Mouse (Mus musculus) adrenal gland, postnatal 10 days (tissue): ENCODE measurements at regions not wholly inside any gene's neighbourhood (a gene's known extent, or its start where the extent isn't known, plus 50 kb on each side); places are given as distances from the start of the nearest gene placed in this dataset.

Experiments used
- DNase-seq: peaks from one replicate; pipeline ENCODE4 v3.0.0; 2021; ENCODE audit warnings: mixed read lengths

GRCm38 (mm10) chr4:34337852-34338251, 212.9 kb upstream of the Akirin2 start:
- DNase-seq, result no peak

DNA sequence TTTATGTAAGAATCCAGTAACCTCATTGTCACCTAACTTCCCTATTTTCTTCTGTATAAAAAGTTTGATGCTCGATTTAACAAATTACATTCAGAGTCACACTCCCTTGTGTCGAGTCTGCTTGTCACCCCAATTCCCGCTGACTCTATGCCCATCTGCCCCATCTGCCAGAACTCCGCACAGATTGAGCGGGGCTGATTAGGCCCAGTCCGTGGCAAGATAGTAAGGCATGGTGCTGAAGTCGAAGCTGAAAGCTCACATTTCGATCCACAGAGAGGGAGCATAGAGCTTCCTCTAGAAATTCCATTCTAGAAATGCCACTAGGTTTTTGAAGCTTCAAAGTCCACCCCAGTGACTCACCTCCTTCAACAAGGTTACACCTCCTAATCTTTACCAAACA, 210.7 kb upstream of the Akirin2 start:
- DNase-seq, result no peak

DNA sequence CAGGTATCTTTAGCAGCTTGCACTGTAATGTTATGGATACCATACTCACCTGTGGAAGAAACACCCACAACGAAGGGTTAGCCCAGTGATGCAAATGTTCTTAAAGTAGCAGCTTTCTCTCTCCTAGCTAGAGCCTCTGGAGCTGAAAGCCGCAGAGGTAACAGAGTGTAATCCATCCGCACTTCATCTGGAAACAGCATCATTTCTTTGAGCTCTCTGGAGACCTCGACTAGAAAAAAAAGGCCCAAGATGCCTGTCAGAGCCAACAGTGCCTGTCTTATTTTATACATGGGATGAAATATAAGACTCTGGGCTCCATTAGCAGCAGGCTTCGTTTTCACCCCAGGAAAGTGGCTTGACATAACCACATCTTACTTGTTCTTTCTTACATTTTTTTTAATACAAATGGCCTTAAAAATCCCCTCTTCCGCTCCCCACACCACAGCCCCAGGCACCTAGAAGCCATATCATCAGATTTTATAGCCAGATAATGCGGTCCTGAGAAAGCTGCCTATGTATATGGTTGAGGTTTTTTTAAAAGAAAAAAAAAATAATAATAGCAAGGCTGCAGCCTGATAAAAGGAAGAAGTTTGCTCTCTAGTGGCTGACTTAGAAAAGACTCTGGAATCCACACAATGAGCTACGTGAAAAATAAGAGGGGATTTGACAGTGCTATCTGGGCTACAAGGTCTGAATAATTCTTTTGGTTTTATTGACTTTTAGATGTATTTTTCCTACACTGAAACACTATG, 179.3 kb upstream of the Akirin2 start:
- DNase-seq, result no peak

GRCm38 (mm10) chr4:34386338-34386967, 164.3 kb upstream of the Akirin2 start:
- no peak for DNase-seq

DNA sequence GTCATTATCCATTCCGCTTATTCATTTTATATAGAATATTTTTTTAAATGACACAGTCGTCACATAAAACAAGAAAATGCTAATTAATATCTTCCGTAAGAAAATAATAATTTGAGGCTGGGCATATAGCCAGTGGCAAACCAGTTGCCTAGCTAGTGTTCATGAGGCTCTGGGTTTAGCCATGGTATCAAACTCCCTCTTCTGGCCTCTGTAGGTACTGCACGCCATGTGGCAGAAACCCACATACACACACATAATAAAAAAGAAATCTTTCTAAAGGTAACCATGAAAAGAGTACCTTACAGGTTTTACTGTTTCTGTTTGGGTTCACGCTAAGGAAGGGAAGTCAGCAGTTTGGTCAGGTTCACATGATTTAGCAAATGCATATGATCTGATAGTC, 159.2 kb upstream of the Akirin2 start:
- DNase-seq, result no peak

DNA sequence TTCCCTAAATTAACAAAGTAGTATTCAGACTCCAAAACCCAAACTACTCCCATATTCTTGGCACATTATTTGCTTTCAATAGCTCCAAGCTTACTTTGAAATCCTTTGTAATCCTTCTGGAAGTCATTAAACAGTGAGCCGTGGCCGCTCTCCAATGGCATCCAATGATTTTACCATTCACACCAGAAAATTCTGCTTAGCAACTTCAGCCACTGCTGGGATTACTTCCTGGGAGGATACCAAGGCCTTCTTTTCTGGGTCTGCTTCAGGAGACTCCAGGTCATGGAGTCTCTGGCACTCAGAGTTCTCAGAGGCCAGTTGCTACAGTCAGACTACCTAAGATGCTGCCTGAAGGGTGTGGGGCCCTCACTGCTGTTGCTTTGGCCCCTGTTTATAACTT, 147.7 kb upstream of the Akirin2 start:
- DNase-seq, result no peak

DNA sequence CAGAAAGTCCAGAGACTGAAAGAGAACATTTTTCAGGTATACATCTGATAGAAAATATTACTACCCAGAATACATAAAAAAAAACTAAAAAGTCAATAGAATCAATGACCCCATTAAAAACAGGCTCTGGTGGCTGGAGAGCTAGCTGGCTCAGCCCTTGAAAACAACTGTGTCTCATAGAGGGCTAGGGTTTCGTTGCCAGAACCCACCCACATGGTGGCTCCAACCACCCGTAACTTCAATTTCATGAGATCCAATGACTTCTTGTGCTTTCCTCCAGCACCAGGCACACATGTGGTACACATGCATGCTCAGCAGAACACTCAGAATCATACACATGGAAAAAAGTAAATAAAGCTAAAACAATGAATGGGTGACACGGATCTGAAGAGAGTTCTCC, 143.6 kb upstream of the Akirin2 start:
- no peak for DNase-seq

DNA sequence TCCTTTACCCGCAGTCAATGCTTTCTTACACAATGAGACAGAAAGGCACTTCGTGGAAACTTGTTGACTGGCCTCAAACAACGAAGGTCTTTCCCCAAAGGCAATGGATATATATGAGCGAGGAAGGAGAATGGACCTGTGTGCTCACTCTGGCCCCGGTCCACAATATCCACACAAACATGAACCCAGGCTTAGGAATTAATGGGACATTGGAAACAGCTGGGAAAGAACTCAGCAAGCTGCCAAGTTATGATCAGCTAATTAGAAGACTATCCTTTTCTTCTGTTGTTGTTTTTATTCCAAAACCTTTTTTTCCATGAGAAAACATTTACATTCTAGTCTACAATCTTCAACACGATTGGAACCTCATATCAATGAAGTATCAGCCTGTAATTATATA, 129.8 kb upstream of the Akirin2 start:
- no peak for DNase-seq

DNA sequence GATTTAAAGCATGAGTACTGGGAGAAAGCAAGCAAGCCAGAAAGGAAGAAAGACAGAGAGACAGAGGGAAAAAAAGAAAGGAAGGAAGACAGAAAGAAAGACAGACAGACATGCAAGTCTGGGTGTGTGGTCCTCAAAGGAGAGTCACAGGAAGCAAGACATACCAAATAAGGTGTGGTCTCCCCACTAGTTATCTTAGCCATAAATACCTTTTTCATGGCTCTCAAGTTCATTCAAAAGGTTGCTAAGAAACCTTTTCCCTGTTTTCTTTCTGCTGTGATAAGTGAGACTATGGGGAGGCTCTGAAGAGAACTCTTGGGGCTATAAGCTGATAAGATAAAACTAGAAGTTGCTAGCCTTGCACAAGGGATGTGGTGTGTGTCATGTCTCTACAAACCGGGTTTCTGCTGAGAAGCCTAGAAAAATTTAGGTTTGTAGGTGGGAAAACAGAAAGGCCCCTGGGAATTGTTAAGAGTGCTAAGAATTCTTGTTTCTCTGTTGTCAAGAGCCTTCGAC, 126.5 kb upstream of the Akirin2 start:
- no peak for DNase-seq

GRCm38 (mm10) chr4:34429003-34429402, 121.7 kb upstream of the Akirin2 start:
- no peak for DNase-seq

DNA sequence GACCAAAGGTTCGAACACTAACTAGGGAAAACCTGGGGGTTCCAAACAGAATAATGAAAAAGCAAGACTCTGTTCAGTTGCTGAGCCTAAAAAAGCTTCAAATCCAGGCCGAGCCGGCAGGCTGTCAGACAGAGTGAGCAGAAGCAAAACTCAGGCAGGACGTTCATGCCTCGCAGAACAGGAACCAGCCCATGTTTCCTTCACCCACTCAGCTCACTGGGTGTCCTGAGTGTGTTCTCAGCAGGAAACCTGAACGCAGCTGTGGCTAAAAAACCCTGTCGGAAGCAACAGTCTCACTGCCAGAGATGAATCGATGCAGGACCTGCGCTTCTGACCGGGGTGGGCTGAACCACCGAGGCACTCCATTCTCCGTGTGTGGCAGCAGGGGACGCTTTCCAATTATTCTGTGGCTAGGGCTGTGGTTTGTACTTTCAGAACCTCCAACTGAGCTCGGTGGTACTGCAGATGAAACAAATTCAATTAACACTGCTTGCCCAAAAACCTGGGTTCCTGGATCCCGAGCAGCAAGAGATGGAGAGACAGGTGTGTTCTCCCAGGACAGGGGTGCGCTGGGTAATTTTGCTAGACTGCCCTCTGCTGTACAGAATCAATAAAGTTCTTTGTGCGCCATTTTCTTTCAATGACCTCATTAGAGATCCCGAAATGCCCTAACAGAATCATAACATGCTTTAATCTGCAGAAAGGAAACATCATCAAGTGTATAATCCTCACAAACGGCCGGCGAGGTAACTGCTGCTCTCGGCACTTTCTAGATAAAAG, 121.1 kb upstream of the Akirin2 start:
- DNase-seq, result no peak

DNA sequence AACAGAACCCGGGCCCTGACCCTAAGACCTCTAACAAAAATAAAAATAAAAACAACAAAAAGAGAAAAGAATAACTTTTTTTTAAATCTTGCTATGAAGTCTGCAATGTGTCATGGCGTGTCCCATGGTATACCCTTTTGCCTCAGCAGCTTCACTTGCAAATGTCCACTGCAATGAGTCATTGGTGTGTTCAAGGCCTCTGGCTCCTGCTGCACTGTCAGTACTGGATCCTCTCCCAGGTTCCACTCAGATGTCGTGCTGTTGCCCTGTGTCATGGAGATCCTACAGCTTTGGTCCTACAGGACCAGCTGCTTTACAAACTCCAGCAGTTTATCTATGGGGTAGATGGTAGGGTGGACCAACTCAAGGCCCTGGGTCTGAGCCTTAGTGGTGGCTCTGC, 113.4 kb upstream of the Akirin2 start:
- DNase-seq, result peak; percentile 35

- no peak for DNase-seq
These were observed 101.2 kb upstream of the Akirin2 start for GRCm38 (mm10) chr4:34449582-34449981.

- no peak for DNase-seq
These were observed 88.1 kb upstream of the Akirin2 start for GRCm38 (mm10) chr4:34462591-34462990.

DNA sequence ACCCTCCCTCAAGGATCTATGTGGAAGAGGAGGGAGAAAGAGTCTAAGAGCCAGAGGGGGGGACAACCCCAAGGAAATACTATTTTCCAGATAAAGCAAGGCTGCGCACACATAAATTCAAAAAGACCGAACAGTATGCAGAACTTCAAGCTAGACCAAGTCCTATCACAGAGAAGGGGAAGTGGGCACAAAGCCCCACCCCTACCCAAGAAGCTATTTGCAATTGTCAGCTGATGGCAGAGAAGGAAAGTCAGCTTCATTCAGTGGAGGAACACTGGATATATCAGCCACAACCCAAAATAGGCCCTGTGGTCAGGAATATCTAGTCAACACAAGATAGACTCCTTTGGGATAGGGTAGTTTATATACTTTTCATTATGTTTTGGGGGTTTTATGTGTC, 84.9 kb upstream of the Akirin2 start:
- DNase-seq, result no peak

GRCm38 (mm10) chr4:34466309-34466708, 84.4 kb upstream of the Akirin2 start:
- peak; percentile 18 for DNase-seq

DNA sequence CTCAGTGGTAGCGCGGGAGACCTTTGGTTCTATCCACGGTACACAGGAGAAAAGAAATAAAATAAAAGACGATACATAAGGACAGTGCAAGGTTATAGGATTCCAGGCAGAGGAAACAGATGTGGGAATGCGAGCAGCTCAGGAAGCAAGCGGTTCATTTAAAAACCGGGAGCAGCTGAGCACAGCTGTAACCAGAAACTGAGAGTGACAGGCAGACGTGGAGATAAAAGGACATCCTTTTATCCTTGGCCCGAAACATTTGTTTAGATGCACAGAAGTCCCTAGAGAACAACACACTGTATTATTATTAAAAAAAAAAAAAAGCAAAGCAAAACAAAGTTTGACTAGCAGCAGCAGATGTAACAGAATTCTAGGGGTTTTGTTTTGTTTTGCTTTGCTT, 82.6 kb upstream of the Akirin2 start:
- DNase-seq, result no peak

DNA sequence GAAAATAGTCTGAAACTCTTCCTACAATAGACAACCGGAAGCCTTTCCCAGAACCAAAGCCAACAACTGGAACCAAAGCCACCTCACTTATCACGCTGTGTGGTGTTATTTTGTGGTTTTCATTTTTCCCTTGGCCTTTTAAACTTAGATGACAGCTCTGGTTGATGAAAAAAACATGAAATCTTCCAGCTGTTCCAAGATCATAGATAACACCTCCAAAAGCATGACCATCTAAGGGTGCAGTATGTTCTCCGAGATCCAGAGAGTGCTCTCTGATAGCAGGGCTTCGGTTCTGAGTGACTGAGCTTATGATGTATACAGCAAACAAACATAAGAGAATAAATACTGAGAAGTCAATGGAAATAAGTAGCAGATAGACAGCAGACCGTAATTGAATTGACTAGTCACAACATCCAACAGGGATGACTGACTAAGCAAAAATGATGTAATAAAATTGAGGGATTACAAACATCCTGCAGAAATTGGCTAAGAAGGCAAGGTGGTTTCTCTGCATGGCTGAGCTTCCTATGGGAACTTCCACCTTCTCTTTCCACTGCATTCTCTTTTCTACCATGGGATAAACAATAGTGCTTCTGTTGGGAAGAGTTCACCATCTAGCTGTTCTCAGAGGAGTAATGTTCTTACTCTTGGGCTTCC, 74.8 kb upstream of the Akirin2 start:
- no peak for DNase-seq

DNA sequence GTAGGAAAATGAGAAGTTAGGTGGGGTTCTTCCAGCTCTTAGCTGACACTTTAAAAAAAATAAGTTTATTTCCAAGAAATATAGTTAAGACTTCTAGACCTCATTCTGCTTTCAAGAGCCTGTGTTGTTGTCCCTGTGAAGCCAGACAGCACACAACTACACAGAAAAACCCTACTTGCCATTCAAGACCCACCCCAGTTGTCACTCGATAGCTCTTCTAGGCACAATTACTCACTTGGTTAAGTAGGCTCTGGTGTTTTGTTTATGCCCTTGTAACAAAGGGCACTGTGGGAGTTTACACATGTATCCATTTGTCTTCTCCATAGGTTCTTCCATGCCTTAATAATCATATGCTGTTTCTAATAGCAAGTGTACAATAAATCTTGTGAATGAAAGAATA, 66.5 kb upstream of the Akirin2 start:
- DNase-seq, result no peak

GRCm38 (mm10) chr4:34485574-34485973, 65.2 kb upstream of the Akirin2 start:
- no peak for DNase-seq

- DNase-seq, result peak; percentile 7
These were observed 55.6 kb upstream of the Akirin2 start for GRCm38 (mm10) chr4:34494961-34495723.

GRCm38 (mm10) chr4:34498325-34498724, 52.4 kb upstream of the Akirin2 start:
- no peak for DNase-seq
